22 mouse cellular contexts compared by ENCODE assay signal in genomic region chr15:100414942-100415341, GRCm38 (mm10). TPM values are rescaled to one million over a fixed set of nuclear protein-coding genes. Genes with fewer than 3 reads are reported as not detected.
A peak's percentile ranks its signal among the peaks of the same experiment; 100 is the strongest.
DNase-seq lines count a peak whose midpoint lies in the region; ATAC-seq and TF ChIP-seq lines count a peak whose summit lies in the region.
"Had no signal": no experiment of that assay in that cellular context is flagged by ENCODE, and none has a peak within 500 bp of the region (broad histone marks: within the 10 kb centered on the region; RNA-seq: fewer than 3 reads in every experiment).

No protein-coding gene starts in this region.

- H3K36me3 ChIP-seq in heart, postnatal 0 days (replicated peaks; ENCODE audit: control insufficient read depth, insufficient read depth, low read length) = peaks cover 7% of the 10 kb centered on the region
- H3K36me3 ChIP-seq in heart, embryonic 11.5 days (ENCODE audit: control insufficient read depth, insufficient read depth, low read length) = no peaks in the 10 kb centered on the region; the same call in 1 of the 2 replicates
- H3K36me3 ChIP-seq in limb, embryonic 12.5 days = peaks cover 18% of the 10 kb centered on the region
- peaks cover 21% of the 10 kb centered on the region for H3K36me3 ChIP-seq in limb, embryonic 10.5 days
- peaks cover 10% of the 10 kb centered on the region for H3K36me3 ChIP-seq in liver, embryonic 16.5 days (ENCODE audit: control insufficient read depth, insufficient read depth)

- H3K27me3 ChIP-seq in heart, postnatal 0 days (ENCODE audit: control insufficient read depth, insufficient read depth, low read length) = no peaks in the 10 kb centered on the region
- no peaks in the 10 kb centered on the region for H3K27me3 ChIP-seq in heart, embryonic 11.5 days (ENCODE audit: control insufficient read depth, insufficient read depth, low read length)
- no peaks in the 10 kb centered on the region for H3K27me3 ChIP-seq in limb, embryonic 12.5 days
- H3K27me3 ChIP-seq in limb, embryonic 10.5 days (ENCODE audit: low read depth, poor library complexity, severe bottlenecking) = no peaks in the 10 kb centered on the region
- no peaks in the 10 kb centered on the region for H3K27me3 ChIP-seq in liver, embryonic 16.5 days (ENCODE audit: control insufficient read depth, insufficient read depth, low read depth, low read length)
- H3K27me3 ChIP-seq: forebrain, embryonic 13.5 days; hindbrain, embryonic 15.5 days had no signal

- 0 out of 2 replicates have a peak overlapping the region, but pooled peaks have one; percentile 11 for H3K27ac ChIP-seq in heart, postnatal 0 days (ENCODE audit: low read depth)
- no peak overlapping the region for H3K27ac ChIP-seq in heart, embryonic 11.5 days (ENCODE audit: low read depth, low read length)
- H3K27ac ChIP-seq in limb, embryonic 12.5 days = peak overlapping the region; percentile 45; the same call in 1 of the 2 replicates
- H3K27ac ChIP-seq in limb, embryonic 10.5 days = no peak overlapping the region
- H3K27ac ChIP-seq in liver, embryonic 16.5 days (ENCODE audit: low read length) = peak overlapping the region; percentile 62
- H3K27ac ChIP-seq: embryonic facial prominence, embryonic 10.5 days; forebrain, embryonic 13.5 days; hindbrain, embryonic 15.5 days had no signal

- H3K9me3 ChIP-seq in heart, postnatal 0 days (replicated peaks; ENCODE audit: control insufficient read depth, low read length) = no peaks in the 10 kb centered on the region
- H3K9me3 ChIP-seq in heart, embryonic 11.5 days (replicated peaks; ENCODE audit: control insufficient read depth, low read length) = no peaks in the 10 kb centered on the region
- H3K9me3 ChIP-seq in limb, embryonic 12.5 days = no peaks in the 10 kb centered on the region
- no peaks in the 10 kb centered on the region for H3K9me3 ChIP-seq in limb, embryonic 10.5 days (replicated peaks)
- no peaks in the 10 kb centered on the region for H3K9me3 ChIP-seq in liver, embryonic 16.5 days (replicated peaks; ENCODE audit: control insufficient read depth, low read length)
- H3K9me3 ChIP-seq: embryonic facial prominence, embryonic 10.5 days; forebrain, embryonic 13.5 days; hindbrain, embryonic 15.5 days had no signal

- no peak overlapping the region for H3K4me3 ChIP-seq in heart, postnatal 0 days (ENCODE audit: low read depth, low read length)
- no peak overlapping the region for H3K4me3 ChIP-seq in heart, embryonic 11.5 days (ENCODE audit: low read depth, low read length)
- H3K4me3 ChIP-seq in limb, embryonic 12.5 days (replicated peaks) = no peak overlapping the region
- H3K4me3 ChIP-seq in limb, embryonic 10.5 days = no peak overlapping the region
- no peak overlapping the region for H3K4me3 ChIP-seq in liver, embryonic 16.5 days (ENCODE audit: low read depth, low read length)
- H3K4me3 ChIP-seq: embryonic facial prominence, embryonic 10.5 days; forebrain, embryonic 13.5 days; hindbrain, embryonic 15.5 days had no signal

- no peak overlapping the region for H3K9ac ChIP-seq in heart, postnatal 0 days (replicated peaks; ENCODE audit: low read depth, low read length)
- no peak overlapping the region for H3K9ac ChIP-seq in heart, embryonic 11.5 days (ENCODE audit: low read depth, low read length)
- H3K9ac ChIP-seq in limb, embryonic 12.5 days (replicated peaks) = no peak overlapping the region
- H3K9ac ChIP-seq in liver, embryonic 16.5 days (ENCODE audit: low read depth, low read length) = no peak overlapping the region
- H3K9ac ChIP-seq: forebrain, embryonic 13.5 days; forebrain, postnatal 0 days; hindbrain, embryonic 15.5 days had no signal

- no peak for TF ChIP-seq CTCF in heart, postnatal 0 days (IDR thresholded peaks at IDR 0.05; ENCODE audit: low read depth)

- WGBS in heart, postnatal 0 days = 65% methylated on average over 13 of the region's 13 CpGs
- WGBS in heart, embryonic 11.5 days (ENCODE audit: insufficient replicate concordance) = 90% methylated on average over 13 of the region's 13 CpGs
- 95% methylated on average over 13 of the region's 13 CpGs for WGBS in limb, embryonic 12.5 days
- WGBS in limb, embryonic 10.5 days = 94% methylated on average over 13 of the region's 13 CpGs
- 90% methylated on average over 13 of the region's 13 CpGs for WGBS in liver, embryonic 16.5 days (ENCODE audit: insufficient replicate concordance)

- no peak overlapping the region for H3K4me2 ChIP-seq in heart, postnatal 0 days (ENCODE audit: low read depth, low read length)
- no peak overlapping the region for H3K4me2 ChIP-seq in heart, embryonic 11.5 days
- no peak overlapping the region for H3K4me2 ChIP-seq in limb, embryonic 12.5 days
- H3K4me2 ChIP-seq in liver, embryonic 16.5 days (ENCODE audit: low read depth, low read length) = no peak overlapping the region
- H3K4me2 ChIP-seq: forebrain, embryonic 13.5 days; hindbrain, embryonic 15.5 days had no signal

- ATAC-seq in heart, postnatal 0 days (ENCODE audit: insufficient read depth, low read depth) = peak; percentile 64
- ATAC-seq in heart, embryonic 11.5 days (replicated peaks; ENCODE audit: insufficient number of reproducible peaks, low FRiP score, low TSS enrichment) = no peak
- no peak for ATAC-seq in limb, embryonic 12.5 days (ENCODE audit: insufficient number of reproducible peaks, insufficient read depth, low FRiP score, low TSS enrichment, low read depth)
- no peak for ATAC-seq in liver, embryonic 16.5 days (ENCODE audit: low read depth)
- ATAC-seq: forebrain, embryonic 13.5 days; forebrain, postnatal 0 days had no signal

- no peak for DNase-seq in heart, postnatal 0 days (ENCODE audit: low spot score)
- no peak for DNase-seq in limb, embryonic 10.5 days (ENCODE audit: low spot score)
- peak; percentile 42 for DNase-seq in lung, postnatal 36 days
- no peak for DNase-seq in lung, postnatal 25 days (ENCODE audit: low spot score)
- no peak for DNase-seq in left cerebral cortex, adult 8-10 months (ENCODE audit: low spot score in 2 of 2)
- DNase-seq: adrenal gland, adult 8-10 months; forebrain, postnatal 0 days; gastrocnemius, postnatal 36 days; heart, adult 11 months; heart, postnatal 14 days had no signal

- TF ChIP-seq EP300 in heart, postnatal 0 days (IDR thresholded peaks at IDR 0.05; ENCODE audit: low read depth) = no peak

- H3K4me1 ChIP-seq in heart, postnatal 0 days (ENCODE audit: control insufficient read depth, insufficient read depth) = 0 out of 2 replicates have a peak, but pooled peaks cover 19% of the 10 kb centered on the region
- peaks cover 18% of the 10 kb centered on the region for H3K4me1 ChIP-seq in heart, embryonic 11.5 days (ENCODE audit: control insufficient read depth, insufficient read depth, low read length)
- peaks cover 21% of the 10 kb centered on the region for H3K4me1 ChIP-seq in limb, embryonic 12.5 days (replicated peaks)
- H3K4me1 ChIP-seq in limb, embryonic 10.5 days = peaks cover 15% of the 10 kb centered on the region
- H3K4me1 ChIP-seq in liver, embryonic 16.5 days (ENCODE audit: control insufficient read depth, low read depth, low read length) = peaks cover 91% of the 10 kb centered on the region

RNA-seq across cellular contexts. Expression of gene Gm5475, which starts 7.0 kb away (rescaled TPM):
- total RNA-seq in heart, postnatal 0 days (2014; rRNA removed; ENCODE audit: low replicate concordance) = not detected in 2 replicates
- polyA plus RNA-seq in heart, postnatal 0 days (2015; fragmentation: Nextera tagmentation; extraction: Ambion mirVana) = 0.04 TPM in 1 of 2 replicates, not detected in the other
- polyA plus RNA-seq in heart, embryonic 11.5 days (2014; fragmentation: Nextera tagmentation; extraction: Ambion mirVana) = not detected in 2 replicates
- 0.12 and 0.13 TPM in 2 replicates for polyA plus RNA-seq in limb, embryonic 12.5 days (2016; fragmentation: Nextera tagmentation; extraction: Ambion mirVana)
- polyA plus RNA-seq in limb, embryonic 10.5 days (2016; fragmentation: Nextera tagmentation; extraction: Ambion mirVana) = 0.08 and 0.11 TPM in 2 replicates
- polyA plus RNA-seq in liver, embryonic 16.5 days (2015; fragmentation: Nextera tagmentation; extraction: Ambion mirVana) = 0.04 TPM in 1 of 2 replicates, not detected in the other
- under 1 TPM in 1 of 4 experiments, not detected in 3; 0.15 TPM for total RNA-seq in left cerebral cortex, adult 8-10 months (2022)
- total RNA-seq: adrenal gland, postnatal 36 days; ES-E14; forebrain, postnatal 0 days; gastrocnemius, postnatal 36 days; heart, postnatal 14 days had no signal
- polyA plus RNA-seq: cerebellum, adult 2 months; embryonic facial prominence, embryonic 10.5 days; embryonic facial prominence, embryonic 14.5 days; forebrain, embryonic 13.5 days; hindbrain, embryonic 11.5 days had no signal

RNA-seq across cellular contexts. Expression of gene Slc11a2, which starts 9.9 kb away (rescaled TPM):
- 18.0 and 66.7 TPM in 2 replicates for total RNA-seq in heart, postnatal 0 days (2014; rRNA removed; ENCODE audit: low replicate concordance)
- polyA plus RNA-seq in heart, postnatal 0 days (2015; fragmentation: Nextera tagmentation; extraction: Ambion mirVana) = 12.0 and 13.9 TPM in 2 replicates
- polyA plus RNA-seq in heart, embryonic 11.5 days (2014; fragmentation: Nextera tagmentation; extraction: Ambion mirVana) = 14.9 and 15.5 TPM in 2 replicates
- 22.8 and 25.6 TPM in 2 replicates for polyA plus RNA-seq in limb, embryonic 12.5 days (2016; fragmentation: Nextera tagmentation; extraction: Ambion mirVana)
- 30.4 and 31.0 TPM in 2 replicates for polyA plus RNA-seq in limb, embryonic 10.5 days (2016; fragmentation: Nextera tagmentation; extraction: Ambion mirVana)
- 37.1 and 40.0 TPM in 2 replicates for polyA plus RNA-seq in liver, embryonic 16.5 days (2015; fragmentation: Nextera tagmentation; extraction: Ambion mirVana)
- total RNA-seq in left cerebral cortex, adult 8-10 months (2022) = 10 to 100 TPM; 47.1 to 69.7 (median 54.5) TPM

RNA-seq across cellular contexts. Expression of gene Higd1c, which starts 50.6 kb away (rescaled TPM):
- not detected in 2 replicates for total RNA-seq in heart, postnatal 0 days (2014; rRNA removed; ENCODE audit: low replicate concordance)
- not detected in 2 replicates for polyA plus RNA-seq in heart, postnatal 0 days (2015; fragmentation: Nextera tagmentation; extraction: Ambion mirVana)
- polyA plus RNA-seq in heart, embryonic 11.5 days (2014; fragmentation: Nextera tagmentation; extraction: Ambion mirVana) = not detected in 2 replicates
- not detected in 2 replicates for polyA plus RNA-seq in limb, embryonic 12.5 days (2016; fragmentation: Nextera tagmentation; extraction: Ambion mirVana)
- 0.65 TPM in 1 of 2 replicates, not detected in the other for polyA plus RNA-seq in limb, embryonic 10.5 days (2016; fragmentation: Nextera tagmentation; extraction: Ambion mirVana)
- polyA plus RNA-seq in liver, embryonic 16.5 days (2015; fragmentation: Nextera tagmentation; extraction: Ambion mirVana) = not detected in 2 replicates
- not detected for total RNA-seq in left cerebral cortex, adult 8-10 months (2022)
- total RNA-seq: adrenal gland, postnatal 36 days; ES-E14; forebrain, postnatal 0 days; gastrocnemius, adult 18-20 months; gastrocnemius, postnatal 36 days; heart, postnatal 14 days had no signal
- polyA plus RNA-seq: cerebellum, adult 2 months; embryonic facial prominence, embryonic 10.5 days; embryonic facial prominence, embryonic 14.5 days; forebrain, embryonic 13.5 days; forebrain, postnatal 0 days; hindbrain, embryonic 11.5 days had no signal

RNA-seq across cellular contexts. Expression of gene Letmd1, which starts 53.9 kb away (rescaled TPM):
- 18.5 and 25.5 TPM in 2 replicates for total RNA-seq in heart, postnatal 0 days (2014; rRNA removed; ENCODE audit: low replicate concordance)
- 7.5 and 7.6 TPM in 2 replicates for polyA plus RNA-seq in heart, postnatal 0 days (2015; fragmentation: Nextera tagmentation; extraction: Ambion mirVana)
- polyA plus RNA-seq in heart, embryonic 11.5 days (2014; fragmentation: Nextera tagmentation; extraction: Ambion mirVana) = 19.0 and 19.3 TPM in 2 replicates
- polyA plus RNA-seq in limb, embryonic 12.5 days (2016; fragmentation: Nextera tagmentation; extraction: Ambion mirVana) = 28.1 and 29.3 TPM in 2 replicates
- polyA plus RNA-seq in limb, embryonic 10.5 days (2016; fragmentation: Nextera tagmentation; extraction: Ambion mirVana) = 29.7 and 31.4 TPM in 2 replicates
- polyA plus RNA-seq in liver, embryonic 16.5 days (2015; fragmentation: Nextera tagmentation; extraction: Ambion mirVana) = 12.8 and 15.3 TPM in 2 replicates
- 10 to 100 TPM; 55.3 to 64.5 (median 57.5) TPM for total RNA-seq in left cerebral cortex, adult 8-10 months (2022)

Comparison
In these comparisons a context has a peak if more than half of its experiments do, and no peak if none do; other contexts are left out.
1. H3K27ac ChIP-seq: peak in heart, postnatal 0 days (single experiment), limb, embryonic 12.5 days (single experiment) and liver, embryonic 16.5 days (single experiment); none in heart, embryonic 11.5 days (single experiment) and limb, embryonic 10.5 days (single experiment).